Mouse (Mus musculus): ENCODE measurements around the gene Tmcc2. TPM values are rescaled to one million over a fixed set of nuclear protein-coding genes. Genes with fewer than 3 reads are reported as not detected.
"Not testable (repeated sequence)": the region's sequence is repeated elsewhere in the genome, so short reads cannot be mapped to it uniquely, and the experiment has no call there.

The Tmcc2 gene
- polyA plus RNA-seq, 1 experiment: 35.2 TPM

GRCm38 (mm10) chr1:132355841-132356242, 35.2 kb downstream of the Tmcc2 start:
- H3K4me3 ChIP-seq: no peak overlapping the region
- H3K79me2 ChIP-seq (ENCODE audit: control insufficient read depth, insufficient read depth): no peaks in the 10 kb centered on the region
- no peaks in the 10 kb centered on the region for H3K36me3 ChIP-seq (ENCODE audit: control insufficient read depth, insufficient read depth)
- no peaks in the 10 kb centered on the region for H3K27me3 ChIP-seq (ENCODE audit: control insufficient read depth, insufficient read depth, insufficient read length)
- H3K4me2 ChIP-seq (ENCODE audit: low read depth): no peak overlapping the region
- H3ac ChIP-seq (ENCODE audit: control insufficient read depth, insufficient read length): no peak overlapping the region
- TF ChIP-seq POLR2AphosphoS2 (IDR thresholded peaks at IDR 0.05; ENCODE audit: insufficient read length, low read depth) (no peak), MAX (IDR thresholded peaks at IDR 0.05; ENCODE audit: low read depth) (no peak), CEBPB (IDR thresholded peaks at IDR 0.05; ENCODE audit: insufficient read depth, poor library complexity, severe bottlenecking) (no peak), MYOD1 (IDR thresholded peaks at IDR 0.05; ENCODE audit: control insufficient read depth in 1 of 3, insufficient read length in 2 of 3, low read depth in 2 of 3) (no peak), MYOG (IDR thresholded peaks at IDR 0.05; ENCODE audit: control insufficient read depth in 1 of 3, insufficient read depth in 1 of 3, insufficient read length in 2 of 3, low read depth in 2 of 3) (no peak), E2F4 (IDR thresholded peaks at IDR 0.05; ENCODE audit: insufficient read depth) (no peak), TCF3 (IDR thresholded peaks at IDR 0.05; ENCODE audit: insufficient read length, low read depth) (no peak), USF1 (IDR thresholded peaks at IDR 0.05; ENCODE audit: low read depth) (no peak), POLR2A (IDR thresholded peaks at IDR 0.05; ENCODE audit: insufficient read length, low read depth) (no peak), SRF (IDR thresholded peaks at IDR 0.05; ENCODE audit: control insufficient read depth, insufficient read length, low read depth) (no peak), TCF12 (IDR thresholded peaks at IDR 0.05; ENCODE audit: insufficient read depth, poor library complexity, severe bottlenecking) (no peak), REST (IDR thresholded peaks at IDR 0.05; ENCODE audit: insufficient read depth, insufficient read length) (no peak)

GRCm38 (mm10) chr1:132355162-132355601, 35.9 kb downstream of the Tmcc2 start:
- TF ChIP-seq SRF (IDR thresholded peaks at IDR 0.05; ENCODE audit: control insufficient read depth, insufficient read length, low read depth): no peak
- peak in 1 of 3 experiments; percentile 69 for TF ChIP-seq MYOG (IDR thresholded peaks at IDR 0.05; ENCODE audit: control insufficient read depth in 1 of 3, insufficient read depth in 1 of 3, insufficient read length in 2 of 3, low read depth in 2 of 3)
- TF ChIP-seq MYOD1 (IDR thresholded peaks at IDR 0.05; ENCODE audit: control insufficient read depth in 1 of 3, insufficient read length in 2 of 3, low read depth in 2 of 3): peak in 2 of 3 experiments; percentile 49 to 68
- TF ChIP-seq POLR2AphosphoS2 (IDR thresholded peaks at IDR 0.05; ENCODE audit: insufficient read length, low read depth): no peak
- Histone ChIP-seq H3K36me3 (ENCODE audit: control insufficient read depth, insufficient read depth) (no peaks in the 10 kb centered on the region), H3K27me3 (ENCODE audit: control insufficient read depth, insufficient read depth, insufficient read length) (no peaks in the 10 kb centered on the region), H3K4me3 (no peak overlapping the region), H3ac (ENCODE audit: control insufficient read depth, insufficient read length) (no peak overlapping the region), H3K79me2 (ENCODE audit: control insufficient read depth, insufficient read depth) (no peaks in the 10 kb centered on the region), H3K4me2 (ENCODE audit: low read depth) (no peak overlapping the region)

- TF ChIP-seq MAX (IDR thresholded peaks at IDR 0.05; ENCODE audit: low read depth) (no peak), MYOD1 (IDR thresholded peaks at IDR 0.05; ENCODE audit: control insufficient read depth in 1 of 3, insufficient read length in 2 of 3, low read depth in 2 of 3) (peak in 2 of 3 experiments; percentile 75 to 76), MYOG (IDR thresholded peaks at IDR 0.05; ENCODE audit: control insufficient read depth in 1 of 3, insufficient read depth in 1 of 3, insufficient read length in 2 of 3, low read depth in 2 of 3) (peak in 1 of 3 experiments; percentile 48)
- Histone ChIP-seq H3K27me3 (ENCODE audit: control insufficient read depth, insufficient read depth, insufficient read length) (no peaks in the 10 kb centered on the region), H3ac (ENCODE audit: control insufficient read depth, insufficient read length) (no peak overlapping the region), H3K4me2 (ENCODE audit: low read depth) (no peak overlapping the region), H3K36me3 (ENCODE audit: control insufficient read depth, insufficient read depth) (no peaks in the 10 kb centered on the region), H3K4me3 (no peak overlapping the region), H3K79me2 (ENCODE audit: control insufficient read depth, insufficient read depth) (no peaks in the 10 kb centered on the region)
Measured at GRCm38 (mm10) chr1:132354234-132354633, 36.8 kb downstream of the Tmcc2 start.

GRCm38 (mm10) chr1:132353389-132353788, 37.7 kb downstream of the Tmcc2 start:
- TF ChIP-seq CEBPB (IDR thresholded peaks at IDR 0.05; ENCODE audit: insufficient read depth, poor library complexity, severe bottlenecking) (no peak), POLR2AphosphoS2 (IDR thresholded peaks at IDR 0.05; ENCODE audit: insufficient read length, low read depth) (peak; percentile 59), MYOG (IDR thresholded peaks at IDR 0.05; ENCODE audit: control insufficient read depth in 1 of 3, insufficient read depth in 1 of 3, insufficient read length in 2 of 3, low read depth in 2 of 3) (peak in 1 of 3 experiments; percentile 10), SRF (IDR thresholded peaks at IDR 0.05; ENCODE audit: control insufficient read depth, insufficient read length, low read depth) (no peak), MYOD1 (IDR thresholded peaks at IDR 0.05; ENCODE audit: control insufficient read depth in 1 of 3, insufficient read length in 2 of 3, low read depth in 2 of 3) (peak in 1 of 3 experiments; percentile 45), POLR2A (IDR thresholded peaks at IDR 0.05; ENCODE audit: insufficient read length, low read depth) (peak; percentile 50)
- H3K79me2 ChIP-seq (ENCODE audit: control insufficient read depth, insufficient read depth): no peaks in the 10 kb centered on the region
- peak overlapping the region; percentile 52 for H3K4me2 ChIP-seq (ENCODE audit: low read depth)
- H3K4me3 ChIP-seq: no peak overlapping the region
- no peak overlapping the region for H3ac ChIP-seq (ENCODE audit: control insufficient read depth, insufficient read length)
- H3K36me3 ChIP-seq (ENCODE audit: control insufficient read depth, insufficient read depth): no peaks in the 10 kb centered on the region
- no peaks in the 10 kb centered on the region for H3K27me3 ChIP-seq (ENCODE audit: control insufficient read depth, insufficient read depth, insufficient read length)

GRCm38 (mm10) chr1:132351058-132351457, 40.0 kb downstream of the Tmcc2 start:
- H3K4me2 ChIP-seq (ENCODE audit: low read depth): no peak overlapping the region
- H3K4me3 ChIP-seq: no peak overlapping the region
- H3K27me3 ChIP-seq (ENCODE audit: control insufficient read depth, insufficient read depth, insufficient read length): no peaks in the 10 kb centered on the region
- no peaks in the 10 kb centered on the region for H3K79me2 ChIP-seq (ENCODE audit: control insufficient read depth, insufficient read depth)
- H3ac ChIP-seq (ENCODE audit: control insufficient read depth, insufficient read length): no peak overlapping the region
- H3K36me3 ChIP-seq (ENCODE audit: control insufficient read depth, insufficient read depth): no peaks in the 10 kb centered on the region
- TF ChIP-seq CEBPB (IDR thresholded peaks at IDR 0.05; ENCODE audit: insufficient read depth, poor library complexity, severe bottlenecking) (no peak), SRF (IDR thresholded peaks at IDR 0.05; ENCODE audit: control insufficient read depth, insufficient read length, low read depth) (no peak), REST (IDR thresholded peaks at IDR 0.05; ENCODE audit: insufficient read depth, insufficient read length) (no peak), MAX (IDR thresholded peaks at IDR 0.05; ENCODE audit: low read depth) (no peak), USF1 (IDR thresholded peaks at IDR 0.05; ENCODE audit: low read depth) (no peak), TCF3 (IDR thresholded peaks at IDR 0.05; ENCODE audit: insufficient read length, low read depth) (no peak), MYOG (IDR thresholded peaks at IDR 0.05; ENCODE audit: control insufficient read depth in 1 of 3, insufficient read depth in 1 of 3, insufficient read length in 2 of 3, low read depth in 2 of 3) (no peak), MYOD1 (IDR thresholded peaks at IDR 0.05; ENCODE audit: control insufficient read depth in 1 of 3, insufficient read length in 2 of 3, low read depth in 2 of 3) (no peak), POLR2A (IDR thresholded peaks at IDR 0.05; ENCODE audit: insufficient read length, low read depth) (no peak), E2F4 (IDR thresholded peaks at IDR 0.05; ENCODE audit: insufficient read depth) (no peak)

- H3K36me3 ChIP-seq (ENCODE audit: control insufficient read depth, insufficient read depth); H3K4me2 ChIP-seq (ENCODE audit: low read depth); H3ac ChIP-seq (ENCODE audit: control insufficient read depth, insufficient read length); H3K27me3 ChIP-seq (ENCODE audit: control insufficient read depth, insufficient read depth, insufficient read length); H3K79me2 ChIP-seq (ENCODE audit: control insufficient read depth, insufficient read depth); H3K4me3 ChIP-seq: not testable (repeated sequence)
Measured at GRCm38 (mm10) chr1:132349601-132350000, 41.5 kb downstream of the Tmcc2 start.

- not testable (repeated sequence) for H3K36me3 ChIP-seq (ENCODE audit: control insufficient read depth, insufficient read depth)
Measured at GRCm38 (mm10) chr1:132349049-132349448, 42.0 kb downstream of the Tmcc2 start.

More at GRCm38 (mm10) chr1:132349049-132349448, 42.0 kb downstream of the Tmcc2 start:
- H3K4me2 ChIP-seq (ENCODE audit: low read depth); H3ac ChIP-seq (ENCODE audit: control insufficient read depth, insufficient read length); H3K27me3 ChIP-seq (ENCODE audit: control insufficient read depth, insufficient read depth, insufficient read length); H3K79me2 ChIP-seq (ENCODE audit: control insufficient read depth, insufficient read depth); H3K4me3 ChIP-seq: not testable (repeated sequence)
